Mouse (Mus musculus): ENCODE data around the gene Tecta. TPM values are rescaled to one million over a fixed set of nuclear protein-coding genes. Genes with fewer than 3 reads are reported as not detected.
A peak's percentile ranks its signal among the peaks of the same experiment; 100 is the strongest.

Tecta gene
- polyA plus RNA-seq, 1 experiment from 2014 or later: 0.33 TPM

DNA sequence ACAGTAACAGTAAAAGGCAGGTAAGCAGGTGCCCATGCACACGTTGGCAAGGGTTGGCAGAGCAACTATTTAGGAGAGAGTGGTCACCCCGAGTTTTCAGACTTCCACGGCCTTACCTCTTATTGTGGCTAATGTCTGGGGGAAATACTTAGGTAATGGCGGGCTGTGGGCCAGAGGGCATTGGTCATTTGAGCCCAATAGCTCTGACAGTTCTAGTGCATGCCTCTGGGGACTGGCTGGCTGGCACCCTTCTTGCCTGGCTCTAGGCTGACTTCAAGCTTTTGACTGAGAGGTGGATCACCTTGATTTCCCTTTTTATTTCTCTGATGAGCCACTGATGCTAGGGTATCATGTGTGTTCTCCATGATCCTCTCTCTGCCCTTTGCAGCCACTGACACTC, 21.7 kb downstream of the Tecta start:
- Histone ChIP-seq H3K4me3 (ENCODE audit: low read depth, low read length) (no peak overlapping the region), H3K36me3 (ENCODE audit: control insufficient read depth, insufficient read depth, low read length) (no peaks in the 10 kb centered on the region), H3K27me3 (replicated peaks; ENCODE audit: control insufficient read depth, insufficient read depth, low read length) (no peaks in the 10 kb centered on the region), H3K9me3 (replicated peaks; ENCODE audit: control insufficient read depth, low read length) (no peaks in the 10 kb centered on the region; the same call in 1 of the 2 replicates), H3K27ac (ENCODE audit: low read depth, low read length) (no peak overlapping the region), H3K4me2 (ENCODE audit: low read length) (no peak overlapping the region), H3K9ac (ENCODE audit: low read length) (no peak overlapping the region), H3K4me1 (ENCODE audit: control insufficient read depth, insufficient read depth, low read length) (peaks cover 4% of the 10 kb centered on the region; the same call in 1 of the 2 replicates)
- ATAC-seq (no peak), DNase-seq (ENCODE audit: low spot score) (no peak)
- WGBS: 89% methylated on average over 4 of the region's 4 CpGs

DNA sequence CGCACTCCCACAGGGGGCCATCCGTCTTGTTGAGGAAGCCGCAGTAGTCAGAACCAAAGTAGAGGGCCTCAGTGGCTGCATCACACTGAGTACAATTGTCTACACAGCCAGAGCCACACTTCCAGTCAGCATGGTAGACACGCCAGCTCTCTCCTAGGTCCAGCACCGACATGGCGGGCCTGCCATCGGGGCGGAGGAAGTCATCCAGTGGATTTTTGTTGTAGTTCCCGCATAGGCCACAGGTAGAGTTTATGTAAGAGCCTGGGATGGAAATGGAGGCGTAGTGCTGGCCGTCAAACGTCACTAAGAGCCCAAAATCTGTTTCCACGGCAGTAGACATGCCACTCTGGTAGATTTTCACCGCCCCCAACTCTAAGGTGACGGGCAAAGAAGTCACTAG, 22.1 kb downstream of the Tecta start:
- ATAC-seq: no peak
- DNase-seq (ENCODE audit: low spot score): no peak
- H3K27ac ChIP-seq (ENCODE audit: low read depth, low read length): no peak overlapping the region
- no peaks in the 10 kb centered on the region for H3K36me3 ChIP-seq (ENCODE audit: control insufficient read depth, insufficient read depth, low read length)
- no peak overlapping the region for H3K4me2 ChIP-seq (ENCODE audit: low read length)
- no peak overlapping the region for H3K4me3 ChIP-seq (ENCODE audit: low read depth, low read length)
- H3K27me3 ChIP-seq (replicated peaks; ENCODE audit: control insufficient read depth, insufficient read depth, low read length): no peaks in the 10 kb centered on the region
- 95% methylated on average over 15 of the region's 15 CpGs for WGBS
- H3K9me3 ChIP-seq (replicated peaks; ENCODE audit: control insufficient read depth, low read length): no peaks in the 10 kb centered on the region; the same call in 1 of the 2 replicates
- H3K4me1 ChIP-seq (ENCODE audit: control insufficient read depth, insufficient read depth, low read length): peaks cover 2% of the 10 kb centered on the region; the same call in 1 of the 2 replicates
- H3K9ac ChIP-seq (ENCODE audit: low read length): no peak overlapping the region

- Histone ChIP-seq H3K4me2 (ENCODE audit: low read length) (no peak overlapping the region), H3K4me3 (ENCODE audit: low read depth, low read length) (no peak overlapping the region), H3K36me3 (ENCODE audit: control insufficient read depth, insufficient read depth, low read length) (no peaks in the 10 kb centered on the region), H3K9me3 (replicated peaks; ENCODE audit: control insufficient read depth, low read length) (no peaks in the 10 kb centered on the region), H3K4me1 (ENCODE audit: control insufficient read depth, insufficient read depth, low read length) (no peaks in the 10 kb centered on the region), H3K27ac (ENCODE audit: low read depth, low read length) (no peak overlapping the region), H3K27me3 (replicated peaks; ENCODE audit: control insufficient read depth, insufficient read depth, low read length) (no peaks in the 10 kb centered on the region), H3K9ac (ENCODE audit: low read length) (no peak overlapping the region)
- ATAC-seq (no peak), DNase-seq (ENCODE audit: low spot score) (no peak)
- WGBS: 82% methylated on average over 6 of the region's 6 CpGs
Observed at GRCm38 (mm10) chr9:42371670-42372368, 27.9 kb downstream of the Tecta start.

DNA sequence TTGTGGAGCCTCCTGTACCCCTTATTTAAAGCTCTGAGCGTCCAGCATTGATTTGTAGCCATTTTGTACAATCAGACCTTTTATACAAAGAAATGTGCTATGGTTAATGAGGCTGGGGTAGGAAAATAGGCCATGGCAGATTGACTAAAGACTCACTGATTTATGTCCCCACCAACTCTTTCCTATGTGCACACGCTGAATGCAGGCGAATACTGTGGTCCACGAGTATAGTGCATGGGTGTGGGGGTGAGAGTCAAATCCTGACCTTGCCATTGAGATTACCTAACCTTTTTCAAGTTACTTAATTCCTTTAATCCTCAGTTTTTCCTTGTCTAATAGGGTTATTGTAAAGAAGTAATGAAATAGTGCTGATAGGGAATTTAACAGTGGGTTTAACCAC, 42.1 kb downstream of the Tecta start:
- WGBS: 37% methylated on average over 4 of the region's 4 CpGs
- Histone ChIP-seq H3K36me3 (ENCODE audit: control insufficient read depth, insufficient read depth, low read length) (no peaks in the 10 kb centered on the region), H3K9ac (ENCODE audit: low read length) (no peak overlapping the region), H3K27me3 (replicated peaks; ENCODE audit: control insufficient read depth, insufficient read depth, low read length) (no peaks in the 10 kb centered on the region), H3K9me3 (replicated peaks; ENCODE audit: control insufficient read depth, low read length) (no peaks in the 10 kb centered on the region), H3K4me2 (ENCODE audit: low read length) (no peak overlapping the region), H3K4me1 (ENCODE audit: control insufficient read depth, insufficient read depth, low read length) (no peaks in the 10 kb centered on the region), H3K27ac (ENCODE audit: low read depth, low read length) (no peak overlapping the region), H3K4me3 (ENCODE audit: low read depth, low read length) (no peak overlapping the region)
- ATAC-seq (no peak), DNase-seq (ENCODE audit: low spot score) (no peak)

- peaks cover 6% of the 10 kb centered on the region for H3K4me1 ChIP-seq (ENCODE audit: control insufficient read depth, insufficient read depth, low read length)
- H3K27me3 ChIP-seq (replicated peaks; ENCODE audit: control insufficient read depth, insufficient read depth, low read length): no peaks in the 10 kb centered on the region
- no peak for ATAC-seq
- no peak overlapping the region for H3K9ac ChIP-seq (ENCODE audit: low read length)
- H3K4me3 ChIP-seq (ENCODE audit: low read depth, low read length): no peak overlapping the region
- 88% methylated on average over 1 of the region's 1 CpGs for WGBS
- no peaks in the 10 kb centered on the region for H3K9me3 ChIP-seq (replicated peaks; ENCODE audit: control insufficient read depth, low read length)
- DNase-seq (ENCODE audit: low spot score): no peak
- H3K4me2 ChIP-seq (ENCODE audit: low read length): no peak overlapping the region
- no peak overlapping the region for H3K27ac ChIP-seq (ENCODE audit: low read depth, low read length)
- no peaks in the 10 kb centered on the region for H3K36me3 ChIP-seq (ENCODE audit: control insufficient read depth, insufficient read depth, low read length)
Observed at GRCm38 (mm10) chr9:42354871-42355270, 44.9 kb downstream of the Tecta start.

GRCm38 (mm10) chr9:42349791-42350190, 49.9 kb downstream of the Tecta start:
- no peak for ATAC-seq

DNA sequence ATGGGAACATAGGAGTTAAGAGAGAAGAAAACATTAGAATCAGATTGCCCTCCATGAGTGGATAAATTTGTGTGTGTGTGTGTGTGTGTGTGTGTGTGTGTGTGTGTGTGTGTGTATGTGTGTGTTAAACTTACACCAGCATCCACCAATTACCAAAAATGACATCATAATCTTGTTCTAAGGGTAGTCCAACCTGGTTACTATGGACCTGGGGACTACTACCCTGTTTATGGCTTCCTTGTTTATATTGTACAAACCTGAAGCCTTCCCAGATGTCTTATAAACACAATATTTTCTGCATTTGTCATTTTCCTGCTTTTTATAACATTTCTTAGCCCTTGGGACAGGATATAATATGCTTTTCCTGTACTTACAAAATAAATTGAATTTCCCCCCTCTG, 53.4 kb downstream of the Tecta start:
- H3K27ac ChIP-seq (ENCODE audit: low read depth, low read length): no peak overlapping the region
- no peak overlapping the region for H3K9ac ChIP-seq (ENCODE audit: low read length)
- ATAC-seq (no peak), DNase-seq (ENCODE audit: low spot score) (no peak)
- H3K4me1 ChIP-seq (ENCODE audit: control insufficient read depth, insufficient read depth, low read length): peaks cover 11% of the 10 kb centered on the region
- no peaks in the 10 kb centered on the region for H3K27me3 ChIP-seq (replicated peaks; ENCODE audit: control insufficient read depth, insufficient read depth, low read length)
- H3K9me3 ChIP-seq (replicated peaks; ENCODE audit: control insufficient read depth, low read length): no peaks in the 10 kb centered on the region
- H3K36me3 ChIP-seq (ENCODE audit: control insufficient read depth, insufficient read depth, low read length): no peaks in the 10 kb centered on the region
- no peak overlapping the region for H3K4me3 ChIP-seq (ENCODE audit: low read depth, low read length)
- H3K4me2 ChIP-seq (ENCODE audit: low read length): no peak overlapping the region

More at GRCm38 (mm10) chr9:42349791-42350190, 49.9 kb downstream of the Tecta start:
- Histone ChIP-seq H3K4me3 (ENCODE audit: low read depth, low read length) (no peak overlapping the region), H3K4me1 (ENCODE audit: control insufficient read depth, insufficient read depth, low read length) (peaks cover 11% of the 10 kb centered on the region), H3K27me3 (replicated peaks; ENCODE audit: control insufficient read depth, insufficient read depth, low read length) (no peaks in the 10 kb centered on the region), H3K36me3 (ENCODE audit: control insufficient read depth, insufficient read depth, low read length) (no peaks in the 10 kb centered on the region), H3K9me3 (replicated peaks; ENCODE audit: control insufficient read depth, low read length) (no peaks in the 10 kb centered on the region), H3K9ac (ENCODE audit: low read length) (no peak overlapping the region), H3K27ac (ENCODE audit: low read depth, low read length) (no peak overlapping the region), H3K4me2 (ENCODE audit: low read length) (no peak overlapping the region)
- 13% methylated on average over 7 of the region's 7 CpGs for WGBS
- DNase-seq (ENCODE audit: low spot score): peak; percentile 66

DNA sequence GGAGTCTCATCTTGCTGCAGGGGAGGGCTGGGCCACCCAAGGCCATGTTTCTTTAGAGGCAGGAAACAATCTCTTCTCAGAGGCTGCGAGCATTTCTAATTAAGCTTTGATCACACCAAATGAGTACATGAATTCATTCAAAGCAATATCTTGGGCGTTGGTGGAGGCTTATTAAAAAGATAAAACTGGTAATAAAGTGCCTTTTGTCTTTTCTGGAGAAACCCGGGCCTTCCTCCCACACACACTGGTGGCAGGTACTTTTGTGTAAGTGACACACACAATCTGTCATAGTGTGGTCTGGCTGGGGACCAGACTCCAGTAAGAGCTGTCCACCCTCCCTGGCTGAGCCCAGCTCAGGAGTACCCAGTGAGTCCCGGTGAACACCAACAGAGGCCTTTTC, 60.6 kb downstream of the Tecta start:
- Histone ChIP-seq H3K4me1 (ENCODE audit: control insufficient read depth, insufficient read depth, low read length) (no peaks in the 10 kb centered on the region), H3K9me3 (replicated peaks; ENCODE audit: control insufficient read depth, low read length) (no peaks in the 10 kb centered on the region), H3K36me3 (ENCODE audit: control insufficient read depth, insufficient read depth, low read length) (no peaks in the 10 kb centered on the region), H3K4me3 (ENCODE audit: low read depth, low read length) (no peak overlapping the region), H3K4me2 (ENCODE audit: low read length) (no peak overlapping the region), H3K9ac (ENCODE audit: low read length) (no peak overlapping the region), H3K27me3 (replicated peaks; ENCODE audit: control insufficient read depth, insufficient read depth, low read length) (no peaks in the 10 kb centered on the region), H3K27ac (ENCODE audit: low read depth, low read length) (no peak overlapping the region)
- WGBS: 38% methylated on average over 4 of the region's 4 CpGs
- DNase-seq (ENCODE audit: low spot score): no peak
- no peak for ATAC-seq

DNA sequence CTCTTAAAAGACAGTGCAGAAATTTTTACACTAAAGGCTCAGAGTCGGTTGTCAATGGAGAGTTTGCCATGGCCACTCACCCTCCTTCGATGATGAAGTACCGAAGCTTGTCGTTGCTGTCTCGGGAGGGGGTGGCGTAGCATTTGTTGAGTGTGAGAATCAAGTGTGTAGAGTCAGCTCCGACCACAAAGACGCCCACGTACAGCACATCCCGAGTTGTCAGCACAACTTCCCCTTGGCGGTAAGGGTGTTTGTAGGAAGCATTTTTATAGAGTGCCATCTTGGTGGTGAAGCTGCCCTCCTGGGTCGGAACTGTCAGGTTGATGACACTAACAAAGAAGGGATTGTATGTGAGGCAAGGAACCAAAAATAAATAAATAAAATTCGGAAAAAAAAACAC, 62.7 kb downstream of the Tecta start:
- Histone ChIP-seq H3K36me3 (ENCODE audit: control insufficient read depth, insufficient read depth, low read length) (no peaks in the 10 kb centered on the region), H3K9ac (ENCODE audit: low read length) (no peak overlapping the region), H3K4me2 (ENCODE audit: low read length) (no peak overlapping the region), H3K4me3 (ENCODE audit: low read depth, low read length) (no peak overlapping the region), H3K9me3 (replicated peaks; ENCODE audit: control insufficient read depth, low read length) (no peaks in the 10 kb centered on the region), H3K4me1 (ENCODE audit: control insufficient read depth, insufficient read depth, low read length) (no peaks in the 10 kb centered on the region), H3K27ac (ENCODE audit: low read depth, low read length) (no peak overlapping the region), H3K27me3 (replicated peaks; ENCODE audit: control insufficient read depth, insufficient read depth, low read length) (no peaks in the 10 kb centered on the region)
- no peak for DNase-seq (ENCODE audit: low spot score)
- WGBS: 88% methylated on average over 13 of the region's 13 CpGs
- no peak for ATAC-seq

Measured in forebrain, embryonic 14.5 days (tissue).